Mouse (Mus musculus) embryonic fibroblast, embryonic 13.5 days (primary cell): ENCODE results near the gene Mapkap1.
"Not testable (repeated sequence)": the region's sequence is repeated elsewhere in the genome, so short reads cannot be mapped to it uniquely, and the experiment has no call there.

Experiments
- CTCF ChIP-seq: IDR thresholded peaks from 2 replicates; pipeline ENCODE4 v1.5.1; 2011; ENCODE audit warnings: mild to moderate bottlenecking, control low read depth, low read length, moderate library complexity, borderline replicate concordance; ENCODE audit not compliant: insufficient read depth
- POLR2A ChIP-seq: IDR thresholded peaks from 2 replicates; pipeline ENCODE4 v1.6.1; 2011; ENCODE audit warnings: low read depth, mild to moderate bottlenecking, control low read depth, low read length, moderate library complexity

GRCm38 (mm10) chr2:34506162-34506561 lies 99.6 kb downstream of the Mapkap1 start:
- not testable (repeated sequence) for TF ChIP-seq CTCF, POLR2A
